Mouse (Mus musculus) E14TG2a.4 (cell line): ENCODE data around the gene Prcc.

Source experiments
- CTCF ChIP-seq: conservative IDR thresholded peaks from 2 replicates; pipeline ENCODE4 v1.5.1; 2014; ENCODE audit warnings: low read length
- NANOG ChIP-seq: IDR thresholded peaks from 2 replicates; pipeline ENCODE4 v1.6.1; 2014; ENCODE audit warnings: borderline replicate concordance, low read length, mixed read lengths
- POU5F1 ChIP-seq: IDR thresholded peaks from 2 replicates; pipeline ENCODE4 v1.6.1; 2014; ENCODE audit warnings: low read length, borderline replicate concordance

GRCm38 (mm10) chr3:87913491-87913890, 28.1 kb upstream of the Prcc start:
- TF ChIP-seq CTCF (no peak), NANOG (no peak), POU5F1 (no peak)
